Mouse (Mus musculus) liver, embryonic 14.5 days (tissue): ENCODE measurements around the gene Smg6. TPM values are rescaled to one million over a fixed set of nuclear protein-coding genes. Genes with fewer than 3 reads are reported as not detected.

Experiments
- ATAC-seq: fragments of 200-750 bp; cut with Nextera tagmentation; 2 replicates; pipeline ENCODE4 v1.8.0; 2017; ENCODE audit warnings: moderate number of reproducible peaks, mild to moderate bottlenecking, moderate library complexity; ENCODE audit not compliant: insufficient read depth
- DNase-seq, 3 experiments: peaks; one replicate each; pipeline ENCODE4 v3.0.0-alpha.2; 2012 to 2013; ENCODE audit warnings: low read depth in 3 of 3, low spot score in 3 of 3
- H3K27ac ChIP-seq: fragments of 300-500 bp; sonication (generic); 2 replicates; pipeline ENCODE4 v1.5.1; 2014; ENCODE audit warnings: moderate library complexity, mild to moderate bottlenecking, control low read depth, inconsistent platforms
- H3K27me3 ChIP-seq: fragments of 300-500 bp; sonication (generic); 2 replicates; pipeline ENCODE4 v1.6.1; 2014; ENCODE audit warnings: mild to moderate bottlenecking, low read length, moderate library complexity; ENCODE audit not compliant: control insufficient read depth, insufficient read depth
- H3K36me3 ChIP-seq: fragments of 300-500 bp; sonication (generic); replicated peaks from 2 replicates; pipeline ENCODE4 v1.6.1; 2014; ENCODE audit warnings: low read depth; ENCODE audit not compliant: control insufficient read depth, insufficient read depth
- H3K4me1 ChIP-seq, 2 experiments: fragments of 200-500 bp in 1 of 2; fragments of 300-500 bp in 1 of 2; sonication (generic) in 1 of 2; replicated peaks; 2 replicates each; pipeline ENCODE4 v1.6.1; 2012 to 2014; ENCODE audit warnings: antibody characterized with exemption in 1 of 2, inconsistent platforms in 1 of 2, low read length in 1 of 2; ENCODE audit not compliant: control insufficient read depth in 2 of 2, insufficient read depth in 2 of 2
- H3K4me2 ChIP-seq: fragments of 300-500 bp; sonication (generic); 2 replicates; pipeline ENCODE4 v1.6.1; 2014; ENCODE audit warnings: low read depth, mild to moderate bottlenecking, control low read depth, moderate library complexity
- H3K4me3 ChIP-seq, 2 experiments: fragments of 200-500 bp in 1 of 2; fragments of 300-500 bp in 1 of 2; sonication (generic) in 1 of 2; 2 replicates each; pipeline ENCODE4 v1.5.1; 2012 to 2014; ENCODE audit warnings: low read depth in 2 of 2, low read length in 2 of 2, mild to moderate bottlenecking in 2 of 2, control low read depth in 1 of 2, inconsistent platforms in 1 of 2, moderate library complexity in 1 of 2; ENCODE audit not compliant: insufficient read depth in 1 of 2
- H3K9ac ChIP-seq: fragments of 300-500 bp; sonication (generic); replicated peaks from 2 replicates; pipeline ENCODE4 v1.6.1; 2014; ENCODE audit warnings: mild to moderate bottlenecking, control low read depth, moderate library complexity
- H3K9me3 ChIP-seq: fragments of 300-500 bp; sonication (generic); 2 replicates; pipeline ENCODE4 v1.6.1; 2016; ENCODE audit warnings: low read length, mixed read lengths; ENCODE audit not compliant: control insufficient read depth
- CTCF ChIP-seq: IDR thresholded peaks from 2 replicates; pipeline ENCODE4 v1.5.1; 2016; ENCODE audit warnings: antibody characterized with exemption, low read depth, control low read depth
- EP300 ChIP-seq: IDR thresholded peaks from 2 replicates; pipeline ENCODE4 v1.6.1; 2016; ENCODE audit warnings: antibody characterized with exemption, low read depth
- WGBS: fragments of 180-500 bp; shearing (Covaris S2); extraction: QIAGEN DNeasy Blood & Tissue Kit; methylation state at CpG from one replicate; pipeline ENCODE4 v1.1.7; 2014; ENCODE audit not compliant: insufficient replicate concordance; 5-methylcytosine and 5-hydroxymethylcytosine counted together
- polyA plus RNA-seq, 2 experiments: library from polyadenylated mRNA; depleted of rRNA in 1 of 2; stranded (reverse) in 1 of 2; unstranded in 1 of 2; fragments of >200 nt; fragmentation: Nextera tagmentation in 1 of 2; extraction: Ambion mirVana in 1 of 2; gene quantifications; 2 replicates each; pipeline versions ENCODE4 v1.2.1 to v1.2.3; 2012 to 2014

Gene Smg6
- polyA plus RNA-seq, 2 experiments = 3.2 to 5.9 TPM

- no peak for DNase-seq
- no peaks in the 10 kb centered on the region for H3K27me3 ChIP-seq
- peaks cover 0 to 24% of the 10 kb centered on the region in 2 experiments; a peak in 3 of 4 replicates for H3K4me1 ChIP-seq
- H3K36me3 ChIP-seq = no peaks in the 10 kb centered on the region
- no peak overlapping the region for H3K4me2 ChIP-seq
- H3K27ac ChIP-seq = no peak overlapping the region
- no peak for TF ChIP-seq EP300
- TF ChIP-seq CTCF = no peak
- 71% methylated on average over 5 of the region's 5 CpGs for WGBS
- ATAC-seq = no peak
- no peak overlapping the region for H3K9ac ChIP-seq
- no peak overlapping the region for H3K4me3 ChIP-seq
- no peaks in the 10 kb centered on the region for H3K9me3 ChIP-seq
Observed at GRCm38 (mm10) chr11:75054184-75054877, 128.7 kb downstream of the Smg6 start.

- H3K36me3 ChIP-seq = no peaks in the 10 kb centered on the region
- H3K4me2 ChIP-seq = no peak overlapping the region
- H3K9me3 ChIP-seq = no peaks in the 10 kb centered on the region
- no peak for DNase-seq
- H3K4me3 ChIP-seq = no peak overlapping the region
- no peak overlapping the region for H3K9ac ChIP-seq
- no peaks in the 10 kb centered on the region for H3K27me3 ChIP-seq
- TF ChIP-seq CTCF = no peak
- no peak for TF ChIP-seq EP300
- no peak overlapping the region for H3K27ac ChIP-seq
- ATAC-seq = no peak
- peaks cover 0 to 19% of the 10 kb centered on the region in 2 experiments; a peak in 3 of 4 replicates for H3K4me1 ChIP-seq
- WGBS = 82% methylated on average over 3 of the region's 3 CpGs
Observed at GRCm38 (mm10) chr11:75054878-75055214, 129.2 kb downstream of the Smg6 start.

DNA sequence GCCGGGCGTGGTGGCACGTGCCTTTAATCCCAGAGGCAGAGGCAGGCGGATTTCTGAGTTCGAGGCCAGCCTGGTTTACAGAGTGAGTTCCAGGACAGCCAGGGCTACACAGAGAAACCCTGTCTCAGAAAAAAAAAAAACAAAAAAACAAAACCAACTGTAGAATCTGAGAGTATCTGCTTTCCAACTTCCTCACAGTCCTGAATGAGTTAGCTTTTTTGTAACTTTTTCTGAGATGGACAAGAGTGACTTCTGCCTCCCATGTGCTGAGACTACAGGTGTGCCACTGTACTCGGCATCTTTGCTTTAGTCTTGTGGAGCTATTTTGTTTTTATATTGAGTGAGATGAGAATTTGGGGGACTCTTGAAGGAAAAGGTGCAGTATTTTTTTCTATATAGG lies 137.0 kb downstream of the Smg6 start:
- WGBS = 78% methylated on average over 6 of the region's 6 CpGs

DNA sequence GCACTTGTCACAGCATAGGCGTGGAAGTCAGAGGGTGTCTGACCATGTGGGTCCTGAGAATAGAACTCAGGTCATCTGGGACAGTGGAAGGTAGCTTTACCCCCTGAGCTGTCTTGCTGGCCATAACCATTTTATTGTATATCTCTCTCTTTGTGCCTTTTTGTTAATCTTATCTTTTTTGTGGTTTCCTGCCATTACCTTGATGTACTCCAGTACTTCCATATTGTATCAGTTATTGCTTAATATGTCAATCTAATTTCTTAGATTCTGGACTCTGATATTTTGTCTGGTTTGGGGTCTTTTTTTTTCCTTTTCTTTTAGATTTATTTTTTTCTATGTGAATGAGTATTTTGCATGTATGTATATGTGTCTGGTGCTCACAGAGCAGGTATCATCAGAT lies 138.6 kb downstream of the Smg6 start:
- H3K27me3 ChIP-seq = no peaks in the 10 kb centered on the region
- TF ChIP-seq CTCF = no peak
- H3K4me1 ChIP-seq = no peaks in the 10 kb centered on the region
- DNase-seq = no peak
- no peak overlapping the region for H3K4me3 ChIP-seq
- H3K9me3 ChIP-seq = no peaks in the 10 kb centered on the region
- H3K36me3 ChIP-seq = no peaks in the 10 kb centered on the region
- H3K27ac ChIP-seq = no peak overlapping the region
- no peak overlapping the region for H3K9ac ChIP-seq
- ATAC-seq = no peak
- no peak overlapping the region for H3K4me2 ChIP-seq
- WGBS = 77% methylated on average over 1 of the region's 1 CpGs

More for the DNA sequence above, 137.0 kb downstream of the Smg6 start:
- no peak overlapping the region for H3K9ac ChIP-seq
- H3K9me3 ChIP-seq = no peaks in the 10 kb centered on the region
- no peaks in the 10 kb centered on the region for H3K4me1 ChIP-seq
- ATAC-seq = no peak
- no peaks in the 10 kb centered on the region for H3K27me3 ChIP-seq
- H3K4me3 ChIP-seq = no peak overlapping the region
- DNase-seq = no peak
- no peaks in the 10 kb centered on the region for H3K36me3 ChIP-seq
- TF ChIP-seq CTCF (no peak), EP300 (no peak)
- H3K27ac ChIP-seq = no peak overlapping the region
- no peak overlapping the region for H3K4me2 ChIP-seq

- WGBS = 52% methylated on average over 3 of the region's 3 CpGs
- Histone ChIP-seq H3K4me1 (no peaks in the 10 kb centered on the region; a peak in 1 of 4 replicates), H3K9ac (no peak overlapping the region), H3K4me3 (no peak overlapping the region), H3K27ac (no peak overlapping the region), H3K27me3 (no peaks in the 10 kb centered on the region), H3K36me3 (no peaks in the 10 kb centered on the region), H3K4me2 (no peak overlapping the region), H3K9me3 (no peaks in the 10 kb centered on the region)
- ATAC-seq (no peak), DNase-seq (no peak)
- TF ChIP-seq EP300 = no peak
- no peak for TF ChIP-seq CTCF
Observed at GRCm38 (mm10) chr11:75071352-75071751, 145.7 kb downstream of the Smg6 start.
